Mouse (Mus musculus): ENCODE data around the gene Rnpc3.

GRCm38 (mm10) chr3:113574138-113574537, 55.8 kb downstream of the Rnpc3 start:
- no peak for TF ChIP-seq POLR2A (IDR thresholded peaks at IDR 0.05; ENCODE audit: low read depth, low read length)
- TF ChIP-seq CTCF (IDR thresholded peaks at IDR 0.05; ENCODE audit: borderline replicate concordance, insufficient read depth, low read length), result no peak
